Mouse (Mus musculus): ENCODE measurements around the gene Rbm15.

DNA sequence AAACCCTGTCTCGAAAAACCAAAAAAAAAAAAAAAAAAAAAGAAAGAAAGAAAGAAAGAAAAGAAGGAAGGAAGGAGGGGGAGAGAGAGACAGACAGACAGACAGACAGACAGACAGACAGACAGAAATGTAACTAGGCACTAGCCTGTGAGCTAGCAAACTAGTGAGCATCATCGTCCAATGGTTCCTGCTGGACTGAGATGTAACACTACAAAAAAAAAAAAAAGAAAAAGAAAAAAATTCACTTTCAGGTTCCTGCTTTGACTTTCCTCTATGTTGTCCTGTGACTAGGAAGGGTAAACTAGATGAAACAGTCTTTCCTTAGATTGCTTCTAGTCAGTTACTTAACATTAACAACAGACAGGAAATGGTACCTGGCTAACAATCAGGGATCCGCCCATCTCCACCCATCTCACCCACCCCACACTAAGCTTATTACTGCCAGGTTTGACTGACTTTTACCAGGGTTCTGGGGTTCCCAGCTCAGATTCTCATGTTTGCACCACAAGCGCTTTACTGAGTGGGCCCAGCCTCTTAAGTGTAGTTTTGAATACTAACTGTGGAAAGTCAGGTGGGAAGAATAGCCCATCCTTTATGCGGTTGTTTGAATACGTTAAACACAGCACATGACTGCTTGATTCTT lies 22.3 kb upstream of the Rbm15 start:
- TF ChIP-seq CTCF (IDR thresholded peaks at IDR 0.05; ENCODE audit: low read depth, low read length) (no peak), POLR2A (IDR thresholded peaks at IDR 0.05; ENCODE audit: extremely low read depth, insufficient read depth, low read length) (no peak)
